Mouse (Mus musculus): ENCODE measurements around the gene Olfr1326-ps1. TPM values are rescaled to one million over a fixed set of nuclear protein-coding genes. Genes with fewer than 3 reads are reported as not detected.

Olfr1326-ps1 gene
- not detected in 2 replicates for total RNA-seq (2012; rRNA removed)

- no peaks in the 10 kb centered on the region for H3K4me1 ChIP-seq (ENCODE audit: control insufficient read depth in 2 of 2, insufficient read depth in 2 of 2, low read length in 2 of 2, poor library complexity in 1 of 2)
- H3K36me3 ChIP-seq (ENCODE audit: control insufficient read depth, insufficient read depth, low read length, poor library complexity, severe bottlenecking): no peaks in the 10 kb centered on the region
- no peak within 1 kb of the TSS for H3K9ac ChIP-seq (ENCODE audit: insufficient read depth, low read depth, low read length, poor library complexity, severe bottlenecking)
- no peak for TF ChIP-seq ZC3H11A (IDR thresholded peaks at IDR 0.05; ENCODE audit: borderline replicate concordance, low read depth, low read length)
- TF ChIP-seq HCFC1 (IDR thresholded peaks at IDR 0.05; ENCODE audit: borderline replicate concordance, insufficient read depth, low read length): no peak
- TF ChIP-seq ZNF384 (IDR thresholded peaks at IDR 0.05; ENCODE audit: low read depth, low read length): no peak
- TF ChIP-seq CHD2 (IDR thresholded peaks at IDR 0.05; ENCODE audit: low read depth, low read length): no peak
- no peak for TF ChIP-seq MAFK (IDR thresholded peaks at IDR 0.05; ENCODE audit: insufficient read depth, low read depth, low read length)
- in situ Hi-C loops (cut with MboI; ENCODE audit: low sequenced_read_pairs in 2 of 2, unreplicated experiment in 2 of 2): no loop called here
- DNase-seq (ENCODE audit: low read depth, low spot score): no peak
- no peaks in the 10 kb centered on the region for H3K9me3 ChIP-seq (ENCODE audit: control insufficient read depth, insufficient read depth, low read depth, low read length)
- H3K27ac ChIP-seq (ENCODE audit: insufficient read depth, low read depth, low read length, poor library complexity, severe bottlenecking): no peak within 1 kb of the TSS
- H3K4me3 ChIP-seq (ENCODE audit: insufficient read depth in 1 of 2, low read depth in 1 of 2, low read length in 2 of 2, poor library complexity in 1 of 2, severe bottlenecking in 1 of 2): no peak within 1 kb of the TSS
These were observed at the start of gene Olfr1326-ps1 for GRCm38 (mm10) chrX:74574788-74575187. Gene Olfr1326-ps1, minus strand, starts transcription at chrX:74574888.

- Histone ChIP-seq H3K27ac (ENCODE audit: insufficient read depth, low read depth, low read length, poor library complexity, severe bottlenecking) (no peak within 1 kb of the TSS), H3K4me3 (ENCODE audit: insufficient read depth in 1 of 2, low read depth in 1 of 2, low read length in 2 of 2, poor library complexity in 1 of 2, severe bottlenecking in 1 of 2) (no peak within 1 kb of the TSS), H3K9ac (ENCODE audit: insufficient read depth, low read depth, low read length, poor library complexity, severe bottlenecking) (no peak within 1 kb of the TSS), H3K4me1 (ENCODE audit: control insufficient read depth in 2 of 2, insufficient read depth in 2 of 2, low read length in 2 of 2, poor library complexity in 1 of 2) (no peaks in the 10 kb centered on the region), H3K36me3 (ENCODE audit: control insufficient read depth, insufficient read depth, low read length, poor library complexity, severe bottlenecking) (no peaks in the 10 kb centered on the region), H3K9me3 (ENCODE audit: control insufficient read depth, insufficient read depth, low read depth, low read length) (no peaks in the 10 kb centered on the region)
- no peak for DNase-seq (ENCODE audit: low read depth, low spot score)
- in situ Hi-C loops (cut with MboI; ENCODE audit: low sequenced_read_pairs in 2 of 2, unreplicated experiment in 2 of 2): no loop called here
- TF ChIP-seq MAFK (IDR thresholded peaks at IDR 0.05; ENCODE audit: insufficient read depth, low read depth, low read length): no peak
- TF ChIP-seq CHD2 (IDR thresholded peaks at IDR 0.05; ENCODE audit: low read depth, low read length): no peak
- TF ChIP-seq HCFC1 (IDR thresholded peaks at IDR 0.05; ENCODE audit: borderline replicate concordance, insufficient read depth, low read length): no peak
These were observed 17.7 kb upstream of the Olfr1326-ps1 start, which contains the start of gene Olfr1325 for GRCm38 (mm10) chrX:74592379-74592778. Gene Olfr1325, plus strand, starts transcription at chrX:74592679.

Other genes starting within 250 kb of the Olfr1326-ps1 start
- gene Plxna3, start 245.8 kb downstream of the Olfr1326-ps1 start, total RNA-seq (2012; rRNA removed): 17.8 and 30.5 TPM in 2 replicates
- gene Lage3, start 221.3 kb downstream of the Olfr1326-ps1 start, total RNA-seq (2012; rRNA removed): 64.6 and 71.1 TPM in 2 replicates
- gene Ubl4a, start 201.7 kb downstream of the Olfr1326-ps1 start, total RNA-seq (2012; rRNA removed): 15.3 and 17.5 TPM in 2 replicates
- 8.4 and 11.4 TPM in 2 replicates for gene Slc10a3, start 201.5 kb downstream of the Olfr1326-ps1 start, total RNA-seq (2012; rRNA removed)
- gene Fam3a, start 181.6 kb downstream of the Olfr1326-ps1 start, total RNA-seq (2012; rRNA removed): 8.9 and 9.6 TPM in 2 replicates
- 15.4 and 25.3 TPM in 2 replicates for gene Ikbkg, start 181.6 kb downstream of the Olfr1326-ps1 start, total RNA-seq (2012; rRNA removed)
- gene G6pdx, start 145.7 kb downstream of the Olfr1326-ps1 start, total RNA-seq (2012; rRNA removed): 30.1 and 30.3 TPM in 2 replicates
- 1.3 and 4.7 TPM in 2 replicates for gene Gm6880, start 93.5 kb downstream of the Olfr1326-ps1 start, total RNA-seq (2012; rRNA removed)
- not detected in 2 replicates for gene Olfr1325, start 17.8 kb upstream of the Olfr1326-ps1 start, total RNA-seq (2012; rRNA removed)
- 0.04 TPM in 1 of 2 replicates, not detected in the other for gene Gm5640, start 70.7 kb upstream of the Olfr1326-ps1 start, total RNA-seq (2012; rRNA removed)
- gene Gm6890, start 166.0 kb upstream of the Olfr1326-ps1 start, total RNA-seq (2012; rRNA removed): not detected in 2 replicates

All from ES-E14 (cell line).